Mouse (Mus musculus) kidney, embryonic 14.5 days (tissue): ENCODE results near the gene Setd7. TPM values are rescaled to one million over a fixed set of nuclear protein-coding genes. Genes with fewer than 3 reads are reported as not detected.
"Not testable (repeated sequence)": the region's sequence is repeated elsewhere in the genome, so short reads cannot be mapped to it uniquely, and the experiment has no call there.

Source experiments
- ATAC-seq: fragments of 200-750 bp; cut with Nextera tagmentation; 2 replicates; pipeline ENCODE4 v1.8.0; 2017; ENCODE audit warnings: moderate number of reproducible peaks, mild to moderate bottlenecking, moderate TSS enrichment, moderate library complexity; ENCODE audit not compliant: low FRiP score, low TSS enrichment
- H3K27ac ChIP-seq: fragments of 300-500 bp; sonication (generic); 2 replicates; pipeline ENCODE4 v1.5.1; 2014; ENCODE audit warnings: low read depth, mild to moderate bottlenecking, low read length, moderate library complexity, mixed read lengths
- H3K27me3 ChIP-seq: fragments of 300-500 bp; sonication (generic); 2 replicates; pipeline ENCODE4 v1.6.1; 2014; ENCODE audit warnings: mild to moderate bottlenecking, low read length; ENCODE audit not compliant: control insufficient read depth, insufficient read depth
- H3K36me3 ChIP-seq: fragments of 300-500 bp; sonication (generic); 2 replicates; pipeline ENCODE4 v1.6.1; 2014; ENCODE audit warnings: low read length, mixed read lengths; ENCODE audit not compliant: control insufficient read depth, insufficient read depth
- H3K4me1 ChIP-seq: fragments of 300-500 bp; sonication (generic); 2 replicates; pipeline ENCODE4 v1.6.1; 2014; ENCODE audit warnings: low read length, mixed read lengths; ENCODE audit not compliant: control insufficient read depth, insufficient read depth
- H3K4me2 ChIP-seq: fragments of 300-500 bp; sonication (generic); replicated peaks from 2 replicates; pipeline ENCODE4 v1.6.1; 2014; ENCODE audit warnings: low read depth, mild to moderate bottlenecking, low read length
- H3K4me3 ChIP-seq: fragments of 300-500 bp; sonication (generic); 2 replicates; pipeline ENCODE4 v1.5.1; 2014; ENCODE audit warnings: mild to moderate bottlenecking, low read length
- H3K9ac ChIP-seq: fragments of 300-500 bp; sonication (generic); 2 replicates; pipeline ENCODE4 v1.6.1; 2014; ENCODE audit warnings: low read depth, mild to moderate bottlenecking, low read length, moderate library complexity
- H3K9me3 ChIP-seq: fragments of 300-500 bp; sonication (generic); 2 replicates; pipeline ENCODE4 v1.6.1; 2016; ENCODE audit warnings: low read length; ENCODE audit not compliant: control insufficient read depth
- WGBS: fragments of 180-500 bp; shearing (Covaris S2); extraction: QIAGEN DNeasy Blood & Tissue Kit; methylation state at CpG from one replicate; pipeline ENCODE4 v1.1.7; 2014; 5-methylcytosine and 5-hydroxymethylcytosine counted together
- polyA plus RNA-seq: library from polyadenylated mRNA; unstranded; fragments of >200 nt; fragmentation: Nextera tagmentation; extraction: Ambion mirVana; gene quantifications from 2 replicates; pipeline ENCODE4 v1.2.1, GENCODE M21; 2014

The Setd7 gene
- polyA plus RNA-seq, 1 experiment from 2014 or later: 4.7 TPM

DNA sequence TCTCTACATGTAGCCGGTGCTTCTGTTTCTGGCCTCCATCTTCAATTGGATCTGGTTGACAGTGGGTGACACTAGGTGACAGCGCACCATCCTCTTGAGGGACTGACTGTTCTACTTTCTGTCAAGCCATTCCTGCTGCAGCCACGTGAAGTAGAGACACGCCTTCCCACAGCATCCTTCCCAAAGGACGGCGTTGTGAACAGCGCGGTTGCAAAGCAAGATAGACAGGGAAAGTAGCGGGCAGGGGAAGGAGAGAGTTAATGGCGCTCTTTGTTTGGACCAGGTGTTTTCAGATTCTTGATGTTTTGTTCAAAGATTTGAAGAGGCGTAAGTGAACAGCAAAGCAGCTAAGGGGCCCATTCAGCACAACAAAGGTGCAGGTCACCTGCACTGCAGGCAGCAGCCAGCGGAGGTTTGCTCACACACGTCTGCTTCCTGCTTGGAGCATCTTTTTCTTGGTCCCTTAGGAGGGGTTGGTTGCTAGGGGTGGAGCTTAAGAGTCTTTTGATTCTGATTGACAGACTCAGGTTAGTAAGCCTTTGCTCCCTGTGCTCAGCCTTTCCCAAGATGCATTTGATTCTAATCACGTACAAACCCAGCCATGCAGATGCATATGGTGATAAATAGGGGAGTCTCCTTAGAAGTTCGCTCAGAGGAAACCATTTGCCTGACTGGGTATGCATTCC is 29.7 kb upstream of the Setd7 start:
- ATAC-seq: peak; percentile 46; the same call in 1 of the 2 replicates
- Histone ChIP-seq H3K4me2 (no peak overlapping the region), H3K9ac (no peak overlapping the region), H3K9me3 (no peaks in the 10 kb centered on the region), H3K4me3 (no peak overlapping the region), H3K36me3 (no peaks in the 10 kb centered on the region), H3K27me3 (no peaks in the 10 kb centered on the region), H3K27ac (no peak overlapping the region), H3K4me1 (no peaks in the 10 kb centered on the region)
- 46% methylated on average over 15 of the region's 15 CpGs for WGBS

DNA sequence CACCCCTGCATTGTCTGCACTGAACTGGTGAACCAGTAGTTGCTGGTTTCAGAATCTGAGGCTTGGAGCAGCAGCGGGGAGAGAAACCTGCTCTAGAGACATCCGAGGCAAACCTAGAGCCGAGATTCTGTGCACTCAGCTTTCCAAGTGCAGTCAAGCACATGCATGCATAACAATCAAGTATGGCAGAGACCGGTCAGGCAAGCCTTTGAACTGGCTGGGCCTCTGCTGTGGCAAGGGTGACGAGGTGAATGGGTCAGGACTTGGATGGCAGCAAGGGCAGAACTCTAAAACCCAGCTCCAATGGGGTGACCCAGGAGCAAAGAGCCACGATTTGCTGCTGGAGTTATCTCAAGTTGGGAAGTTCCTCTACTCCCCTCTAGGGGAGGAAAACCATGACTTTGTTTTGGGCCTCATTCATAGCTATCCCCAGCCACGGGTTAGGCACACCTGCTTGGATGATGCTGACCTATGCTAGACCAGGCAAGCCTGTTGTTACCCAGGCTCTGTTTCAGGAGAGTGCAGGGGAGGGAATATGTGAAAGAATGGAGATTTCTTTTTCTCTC is 27.1 kb upstream of the Setd7 start:
- Histone ChIP-seq H3K4me3 (no peak overlapping the region), H3K27ac (no peak overlapping the region), H3K4me2 (no peak overlapping the region), H3K9me3 (no peaks in the 10 kb centered on the region), H3K27me3 (no peaks in the 10 kb centered on the region), H3K36me3 (no peaks in the 10 kb centered on the region), H3K9ac (no peak overlapping the region), H3K4me1 (no peaks in the 10 kb centered on the region)
- 48% methylated on average over 7 of the region's 7 CpGs for whole genome bisulfite sequencing
- ATAC-seq: no peak

- H3K4me1 ChIP-seq: no peaks in the 10 kb centered on the region
- no peak overlapping the region for H3K9ac ChIP-seq
- ATAC-seq: peak; percentile 74; the same call in 1 of the 2 replicates
- no peaks in the 10 kb centered on the region for H3K27me3 ChIP-seq
- no peaks in the 10 kb centered on the region for H3K36me3 ChIP-seq
- 27% methylated on average over 18 of the region's 18 CpGs for WGBS
- H3K4me3 ChIP-seq: no peak overlapping the region
- no peak overlapping the region for H3K4me2 ChIP-seq
- no peak overlapping the region for H3K27ac ChIP-seq
- H3K9me3 ChIP-seq: no peaks in the 10 kb centered on the region
Measured at GRCm38 (mm10) chr3:51583574-51584391, 23.1 kb upstream of the Setd7 start.

GRCm38 (mm10) chr3:51579243-51579642 is 18.6 kb upstream of the Setd7 start:
- H3K27ac ChIP-seq, H3K4me1 ChIP-seq, H3K27me3 ChIP-seq, H3K9me3 ChIP-seq, H3K4me3 ChIP-seq, H3K9ac ChIP-seq, ATAC-seq, H3K4me2 ChIP-seq, H3K36me3 ChIP-seq: not testable (repeated sequence)
- WGBS: 86% methylated on average over 4 of the region's 4 CpGs

GRCm38 (mm10) chr3:51577816-51578749 is 17.4 kb upstream of the Setd7 start:
- Histone ChIP-seq H3K36me3 (no peaks in the 10 kb centered on the region), H3K27me3 (no peaks in the 10 kb centered on the region), H3K27ac (peak overlapping the region; percentile 32; the same call in 1 of the 2 replicates), H3K9ac (no peak overlapping the region), H3K4me1 (peaks cover 5% of the 10 kb centered on the region; the same call in 1 of the 2 replicates), H3K9me3 (no peaks in the 10 kb centered on the region), H3K4me3 (no peak overlapping the region), H3K4me2 (no peak overlapping the region)
- 72% methylated on average over 12 of the region's 12 CpGs for WGBS
- ATAC-seq: peak; percentile 52; the same call in 1 of the 2 replicates

- Histone ChIP-seq H3K9ac (no peak overlapping the region), H3K4me2 (no peak overlapping the region), H3K27me3 (no peaks in the 10 kb centered on the region), H3K9me3 (no peaks in the 10 kb centered on the region), H3K36me3 (no peaks in the 10 kb centered on the region), H3K4me3 (no peak overlapping the region), H3K4me1 (peaks cover 5% of the 10 kb centered on the region; the same call in 1 of the 2 replicates), H3K27ac (0 out of 2 replicates have a peak overlapping the region, but pooled peaks have one; percentile 32)
- 54% methylated on average over 11 of the region's 11 CpGs for WGBS
- peak; percentile 50 for ATAC-seq
Measured at GRCm38 (mm10) chr3:51577359-51577758, 16.7 kb upstream of the Setd7 start.

- peaks cover 5% of the 10 kb centered on the region; the same call in 1 of the 2 replicates for H3K4me1 ChIP-seq
- no peaks in the 10 kb centered on the region for H3K27me3 ChIP-seq
- no peaks in the 10 kb centered on the region for H3K36me3 ChIP-seq
- ATAC-seq: no peak
- no peaks in the 10 kb centered on the region for H3K9me3 ChIP-seq
- H3K4me2 ChIP-seq: no peak overlapping the region
- WGBS: 88% methylated on average over 9 of the region's 9 CpGs
- H3K27ac ChIP-seq: no peak overlapping the region
- no peak overlapping the region for H3K9ac ChIP-seq
- H3K4me3 ChIP-seq: no peak overlapping the region
Measured at GRCm38 (mm10) chr3:51573915-51574314, 13.2 kb upstream of the Setd7 start.

DNA sequence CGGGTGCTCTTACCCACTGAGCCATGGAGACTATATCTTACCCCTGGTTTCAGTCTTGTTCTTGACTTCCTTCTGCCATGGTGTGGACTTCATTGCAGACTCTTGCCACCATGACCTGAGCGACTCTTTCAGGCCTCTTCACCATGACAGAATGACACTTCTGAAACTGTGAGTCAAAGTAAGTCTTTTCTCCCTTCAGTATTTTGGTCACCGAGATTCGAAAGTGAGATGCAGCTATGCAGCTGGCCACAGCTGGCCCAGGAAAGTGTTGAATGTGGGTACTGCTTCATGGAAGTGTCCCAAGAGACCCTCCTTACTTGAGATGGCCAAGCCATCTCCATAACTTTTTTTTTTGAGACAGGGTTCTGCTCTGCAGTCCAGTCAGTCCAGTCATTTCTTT is 9.5 kb upstream of the Setd7 start:
- H3K9ac ChIP-seq: no peak overlapping the region

More for the DNA sequence above, 9.5 kb upstream of the Setd7 start:
- Histone ChIP-seq H3K4me2 (no peak overlapping the region), H3K27me3 (no peaks in the 10 kb centered on the region), H3K27ac (no peak overlapping the region), H3K9me3 (no peaks in the 10 kb centered on the region), H3K4me1 (no peaks in the 10 kb centered on the region), H3K4me3 (no peak overlapping the region), H3K36me3 (no peaks in the 10 kb centered on the region)
- no peak for ATAC-seq
- WGBS: 94% methylated on average over 4 of the region's 4 CpGs
